Mouse (Mus musculus) liver, embryonic 11.5 days (tissue): ENCODE results near the gene Sptbn1. TPM values are rescaled to one million over a fixed set of nuclear protein-coding genes. Genes with fewer than 3 reads are reported as not detected.
A peak's percentile ranks its signal among the peaks of the same experiment; 100 is the strongest.

ENCODE experiments used
- ATAC-seq: fragments of 200-750 bp; cut with Nextera tagmentation; replicated peaks from 2 replicates; pipeline ENCODE4 v1.8.0; 2017; ENCODE audit warnings: moderate number of reproducible peaks, mild to moderate bottlenecking, moderate TSS enrichment, moderate library complexity; ENCODE audit not compliant: low FRiP score
- DNase-seq: peaks from one replicate; pipeline ENCODE4 v3.0.0-alpha.2; 2017; ENCODE audit warnings: low spot score
- H3K27ac ChIP-seq: fragments of 300-500 bp; sonication (generic); 2 replicates; pipeline ENCODE4 v1.5.1; 2014; ENCODE audit warnings: mild to moderate bottlenecking, low read depth, low read length, control low read depth
- H3K27me3 ChIP-seq: fragments of 300-500 bp; sonication (generic); replicated peaks from 2 replicates; pipeline ENCODE4 v1.6.1; 2014; ENCODE audit warnings: low read length, mixed read lengths; ENCODE audit not compliant: control insufficient read depth, insufficient read depth
- H3K36me3 ChIP-seq: fragments of 300-500 bp; sonication (generic); 2 replicates; pipeline ENCODE4 v1.6.1; 2014; ENCODE audit warnings: mild to moderate bottlenecking, low read length, moderate library complexity, mixed read lengths; ENCODE audit not compliant: control insufficient read depth, insufficient read depth
- H3K4me1 ChIP-seq: fragments of 300-500 bp; sonication (generic); replicated peaks from 2 replicates; pipeline ENCODE4 v1.6.1; 2014; ENCODE audit warnings: low read length, mixed read lengths; ENCODE audit not compliant: control insufficient read depth, insufficient read depth
- H3K4me2 ChIP-seq: fragments of 300-500 bp; sonication (generic); 2 replicates; pipeline ENCODE4 v1.6.1; 2014; ENCODE audit warnings: mild to moderate bottlenecking, control low read depth, moderate library complexity
- H3K4me3 ChIP-seq: fragments of 300-500 bp; sonication (generic); 2 replicates; pipeline ENCODE4 v1.5.1; 2014; ENCODE audit warnings: low read depth, low read length, control low read depth
- H3K9ac ChIP-seq: fragments of 300-500 bp; sonication (generic); 2 replicates; pipeline ENCODE4 v1.6.1; 2014; ENCODE audit warnings: low read depth, low read length, control low read depth
- H3K9me3 ChIP-seq: fragments of 300-500 bp; sonication (generic); 2 replicates; pipeline ENCODE4 v1.6.1; 2016; ENCODE audit warnings: low read length, inconsistent platforms, mixed read lengths; ENCODE audit not compliant: control insufficient read depth
- WGBS: fragments of 180-500 bp; shearing (Covaris S2); extraction: QIAGEN DNeasy Blood & Tissue Kit; methylation state at CpG from one replicate; pipeline ENCODE4 v1.1.7; 2014; 5-methylcytosine and 5-hydroxymethylcytosine counted together
- polyA plus RNA-seq: library from polyadenylated mRNA; unstranded; fragments of >200 nt; fragmentation: Nextera tagmentation; extraction: Ambion mirVana; gene quantifications from 2 replicates; pipeline ENCODE4 v1.2.1, GENCODE M21; 2014

The Sptbn1 gene
- polyA plus RNA-seq, 1 experiment from 2014 or later = 45.8 TPM

DNA sequence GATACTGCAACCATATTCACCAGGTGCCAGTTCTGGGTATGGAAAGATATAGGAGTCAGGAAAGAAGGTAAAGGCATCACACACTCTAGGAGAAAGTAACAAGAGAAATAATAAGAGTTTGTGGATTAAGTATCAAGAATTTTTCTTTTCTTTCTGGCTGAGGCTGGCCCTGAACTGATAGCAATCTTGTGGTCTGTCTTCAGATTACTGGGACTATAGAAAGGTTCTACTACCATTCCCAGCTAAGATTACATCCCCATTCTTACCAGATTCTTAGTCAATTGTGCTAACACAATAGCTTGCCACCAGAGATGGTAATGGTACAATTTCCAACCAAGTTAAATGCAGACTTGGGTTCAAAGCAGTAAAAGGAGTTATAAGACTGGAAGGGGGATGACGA lies 104.1 kb downstream of the Sptbn1 start:
- H3K4me1 ChIP-seq = peaks cover 59% of the 10 kb centered on the region
- WGBS = 69% methylated on average over 1 of the region's 1 CpGs

DNA sequence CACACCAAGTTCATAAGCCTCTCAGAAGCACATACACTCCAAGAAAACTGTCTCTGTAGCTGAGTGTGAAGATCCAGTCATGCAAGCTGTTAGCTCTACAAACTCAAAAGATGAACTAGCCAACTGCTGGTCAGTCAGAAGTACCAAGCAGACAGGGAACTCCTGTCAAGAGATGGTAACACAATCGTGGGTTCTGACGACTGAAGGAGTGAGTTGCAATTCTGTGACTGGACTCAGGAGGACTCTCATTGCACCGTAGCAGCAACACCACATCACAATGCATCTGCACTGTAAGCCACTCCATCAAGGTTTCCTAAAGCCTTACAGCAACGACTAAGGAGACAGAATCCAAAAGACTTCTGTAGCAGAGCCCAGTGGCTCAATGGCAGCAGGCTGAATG lies 104.9 kb downstream of the Sptbn1 start:
- Histone ChIP-seq H3K9me3 (no peaks in the 10 kb centered on the region), H3K27ac (no peak overlapping the region), H3K27me3 (no peaks in the 10 kb centered on the region), H3K4me1 (peaks cover 67% of the 10 kb centered on the region), H3K4me3 (no peak overlapping the region), H3K36me3 (peaks cover 2% of the 10 kb centered on the region; the same call in 1 of the 2 replicates), H3K9ac (no peak overlapping the region), H3K4me2 (no peak overlapping the region)
- no peak for ATAC-seq
- 50% methylated on average over 4 of the region's 4 CpGs for WGBS
- no peak for DNase-seq

More for the DNA sequence above, 104.1 kb downstream of the Sptbn1 start:
- no peak for ATAC-seq
- no peaks in the 10 kb centered on the region for H3K9me3 ChIP-seq
- no peak overlapping the region for H3K27ac ChIP-seq
- H3K27me3 ChIP-seq = no peaks in the 10 kb centered on the region
- no peak overlapping the region for H3K4me2 ChIP-seq
- 0 out of 2 replicates have a peak, but pooled peaks cover 2% of the 10 kb centered on the region for H3K36me3 ChIP-seq
- no peak overlapping the region for H3K9ac ChIP-seq
- H3K4me3 ChIP-seq = no peak overlapping the region
- no peak for DNase-seq

DNA sequence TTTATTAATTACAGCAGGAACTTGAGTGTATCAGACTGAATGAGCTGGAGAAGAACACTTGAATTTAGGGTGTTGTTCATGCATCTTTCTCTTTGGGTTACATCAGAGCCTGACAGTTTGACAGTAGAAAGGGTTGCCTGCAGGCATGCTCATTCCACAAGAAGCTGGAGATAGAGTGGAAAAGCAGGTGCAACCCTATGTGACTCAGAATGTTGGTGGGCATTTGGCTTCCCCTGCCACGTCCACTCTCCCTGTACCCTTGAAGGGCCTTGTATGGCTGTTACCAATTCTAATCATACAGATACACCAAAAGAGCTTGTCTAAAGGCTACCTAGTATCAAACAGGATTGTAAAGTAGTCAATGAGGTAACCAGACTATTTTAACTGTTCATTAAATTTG lies 106.2 kb downstream of the Sptbn1 start:
- DNase-seq (no peak), ATAC-seq (no peak)
- no peak overlapping the region for H3K4me2 ChIP-seq
- no peak overlapping the region for H3K9ac ChIP-seq
- WGBS = 78% methylated on average over 1 of the region's 1 CpGs
- H3K36me3 ChIP-seq = peaks cover 2% of the 10 kb centered on the region; the same call in 1 of the 2 replicates
- H3K27ac ChIP-seq = no peak overlapping the region; the same call in 1 of the 2 replicates
- peaks cover 59% of the 10 kb centered on the region for H3K4me1 ChIP-seq
- no peak overlapping the region for H3K4me3 ChIP-seq
- H3K9me3 ChIP-seq = no peaks in the 10 kb centered on the region
- no peaks in the 10 kb centered on the region for H3K27me3 ChIP-seq

DNA sequence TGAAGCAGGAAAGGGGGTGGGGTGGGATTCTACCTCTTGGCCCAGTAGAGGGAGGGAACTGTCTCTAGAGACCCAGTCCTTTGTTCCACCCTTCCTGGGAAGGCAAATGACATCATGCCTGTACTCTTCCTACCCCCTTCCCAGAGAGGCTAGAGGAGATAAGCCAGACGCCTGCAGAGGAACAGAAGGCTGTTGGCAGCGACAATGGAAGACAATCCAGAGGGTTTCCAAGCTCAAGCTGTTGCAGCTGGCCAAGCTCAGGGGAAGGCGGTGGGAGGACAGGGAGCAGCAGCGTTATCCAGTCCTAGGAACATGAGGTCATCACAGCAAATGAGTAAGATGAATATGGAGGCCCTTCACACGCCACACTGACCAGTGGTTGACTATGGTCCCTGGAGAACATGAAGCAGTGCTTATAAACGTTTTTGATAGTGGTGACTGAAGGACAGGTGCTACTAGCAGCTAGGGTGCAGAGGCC lies 106.8 kb downstream of the Sptbn1 start:
- DNase-seq (peak; percentile 47), ATAC-seq (peak; percentile 66)
- 33% methylated on average over 6 of the region's 6 CpGs for WGBS
- H3K4me3 ChIP-seq = no peak overlapping the region
- peak overlapping the region; percentile 41; the same call in 1 of the 2 replicates for H3K27ac ChIP-seq
- H3K4me2 ChIP-seq = no peak overlapping the region
- H3K27me3 ChIP-seq = no peaks in the 10 kb centered on the region
- peaks cover 54% of the 10 kb centered on the region for H3K4me1 ChIP-seq
- no peaks in the 10 kb centered on the region for H3K9me3 ChIP-seq
- H3K36me3 ChIP-seq = peaks cover 2% of the 10 kb centered on the region; the same call in 1 of the 2 replicates
- H3K9ac ChIP-seq = no peak overlapping the region

DNA sequence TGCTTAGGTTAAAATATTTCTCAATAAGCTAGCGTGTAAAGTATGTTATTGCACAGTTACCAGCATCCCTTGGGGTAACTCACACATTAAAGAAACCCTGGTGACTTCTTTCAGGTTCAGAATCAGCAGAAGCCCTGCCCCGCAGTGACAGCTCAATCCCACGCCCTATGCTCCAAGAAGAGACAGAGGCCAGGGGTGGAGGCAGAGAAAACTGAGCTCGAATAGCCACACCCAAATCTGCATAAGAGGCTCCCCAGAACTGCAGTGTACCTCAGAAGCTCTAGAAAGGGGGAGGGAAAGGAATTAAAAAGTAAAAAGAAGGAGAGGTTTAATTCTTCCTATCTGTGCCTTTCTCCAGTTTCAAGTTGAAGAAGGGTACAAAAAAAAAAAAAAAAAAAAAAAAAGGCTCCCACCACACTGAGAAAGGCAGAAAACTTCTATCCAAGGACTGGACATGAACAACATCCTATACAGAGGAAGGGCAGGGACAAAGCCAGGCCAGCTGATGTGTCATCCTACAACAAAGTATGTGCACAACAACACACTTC lies 107.3 kb downstream of the Sptbn1 start:
- H3K27me3 ChIP-seq = no peaks in the 10 kb centered on the region
- no peak overlapping the region for H3K4me2 ChIP-seq
- ATAC-seq (peak; percentile 80), DNase-seq (no peak)
- H3K9ac ChIP-seq = no peak overlapping the region
- H3K27ac ChIP-seq = peak overlapping the region; percentile 41; the same call in 1 of the 2 replicates
- H3K4me3 ChIP-seq = no peak overlapping the region
- 45% methylated on average over 4 of the region's 4 CpGs for WGBS
- peaks cover 2% of the 10 kb centered on the region; the same call in 1 of the 2 replicates for H3K36me3 ChIP-seq
- H3K9me3 ChIP-seq = no peaks in the 10 kb centered on the region
- peaks cover 49% of the 10 kb centered on the region for H3K4me1 ChIP-seq

DNA sequence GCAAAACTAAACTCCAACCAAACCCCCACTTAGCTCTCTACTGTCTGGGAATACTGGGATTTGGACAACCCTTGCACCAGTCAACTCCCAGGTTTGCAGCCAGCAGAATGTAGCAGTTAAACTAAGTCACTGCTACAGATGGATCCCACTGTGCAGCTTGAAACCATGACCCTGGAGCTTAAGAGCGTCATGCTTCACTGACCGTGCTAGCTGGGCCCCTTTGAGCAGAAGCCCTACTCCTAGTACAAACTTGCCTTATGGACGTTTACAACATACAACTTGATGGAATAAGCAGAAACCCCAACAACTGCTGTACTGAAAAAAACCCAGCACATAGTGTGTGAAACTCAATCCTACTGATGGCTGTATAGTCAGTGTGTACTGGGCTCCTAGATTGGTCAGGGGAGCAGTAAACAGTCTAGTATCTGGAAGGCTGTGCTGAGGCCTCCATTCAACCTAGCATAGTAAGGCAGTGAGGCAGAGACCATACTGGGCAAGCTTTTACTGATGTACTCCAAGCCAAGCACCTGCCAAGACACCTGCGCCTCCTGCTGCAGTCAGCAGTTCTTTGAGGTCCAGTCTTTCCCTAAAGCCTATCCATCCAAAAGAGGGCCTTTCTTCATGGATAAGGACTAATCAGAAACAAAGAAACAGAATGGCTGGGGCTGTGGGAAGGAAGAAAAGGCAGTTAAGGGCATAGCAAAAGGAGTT lies 108.3 kb downstream of the Sptbn1 start:
- no peaks in the 10 kb centered on the region for H3K9me3 ChIP-seq
- H3K36me3 ChIP-seq = peaks cover 2% of the 10 kb centered on the region; the same call in 1 of the 2 replicates
- H3K27ac ChIP-seq = no peak overlapping the region
- ATAC-seq (no peak), DNase-seq (no peak)
- no peak overlapping the region for H3K4me3 ChIP-seq
- no peak overlapping the region for H3K4me2 ChIP-seq
- 93% methylated on average over 4 of the region's 4 CpGs for WGBS
- H3K4me1 ChIP-seq = peaks cover 46% of the 10 kb centered on the region
- H3K27me3 ChIP-seq = no peaks in the 10 kb centered on the region
- H3K9ac ChIP-seq = no peak overlapping the region

DNA sequence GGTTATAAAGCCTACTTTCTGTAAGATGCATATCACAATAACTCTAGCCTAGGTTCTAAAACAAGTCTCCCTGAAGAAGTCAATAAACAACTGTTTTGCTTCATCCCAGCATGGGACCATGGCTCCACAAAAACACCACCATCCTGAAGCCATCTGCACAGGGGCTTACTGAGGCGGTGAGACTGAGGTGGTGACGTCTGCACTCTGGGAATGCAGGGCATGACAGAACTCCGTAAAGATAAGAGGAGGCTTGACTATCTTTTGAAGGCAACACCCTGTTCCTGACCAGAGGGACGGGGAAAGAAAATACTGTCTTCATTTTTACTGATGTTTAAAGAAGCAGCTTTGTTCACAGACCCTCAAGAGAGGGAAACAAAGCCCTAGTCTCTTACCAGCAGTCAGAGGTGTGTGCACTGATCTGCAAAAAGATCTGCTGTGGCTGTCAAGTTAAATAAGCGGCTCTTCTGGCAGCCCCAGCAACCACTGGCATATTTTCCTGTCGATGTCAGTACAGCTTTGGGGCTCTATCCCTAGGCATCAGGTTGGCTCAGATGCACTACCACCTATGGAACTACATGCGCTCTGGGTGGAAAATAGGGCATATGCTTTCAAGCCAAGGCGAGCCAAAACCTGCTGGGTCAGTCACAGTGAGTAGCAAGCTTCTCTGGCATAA lies 109.8 kb downstream of the Sptbn1 start:
- no peak overlapping the region for H3K4me3 ChIP-seq
- 33% methylated on average over 8 of the region's 8 CpGs for WGBS
- H3K27me3 ChIP-seq = no peaks in the 10 kb centered on the region
- H3K36me3 ChIP-seq = peaks cover 8% of the 10 kb centered on the region
- peak overlapping the region; percentile 50; the same call in 1 of the 2 replicates for H3K27ac ChIP-seq
- ATAC-seq (peak; percentile 87), DNase-seq (no peak)
- H3K4me2 ChIP-seq = peak overlapping the region; percentile 55
- peaks cover 42% of the 10 kb centered on the region for H3K4me1 ChIP-seq
- H3K9me3 ChIP-seq = no peaks in the 10 kb centered on the region
- H3K9ac ChIP-seq = 0 out of 2 replicates have a peak overlapping the region, but pooled peaks have one; percentile 17

DNA sequence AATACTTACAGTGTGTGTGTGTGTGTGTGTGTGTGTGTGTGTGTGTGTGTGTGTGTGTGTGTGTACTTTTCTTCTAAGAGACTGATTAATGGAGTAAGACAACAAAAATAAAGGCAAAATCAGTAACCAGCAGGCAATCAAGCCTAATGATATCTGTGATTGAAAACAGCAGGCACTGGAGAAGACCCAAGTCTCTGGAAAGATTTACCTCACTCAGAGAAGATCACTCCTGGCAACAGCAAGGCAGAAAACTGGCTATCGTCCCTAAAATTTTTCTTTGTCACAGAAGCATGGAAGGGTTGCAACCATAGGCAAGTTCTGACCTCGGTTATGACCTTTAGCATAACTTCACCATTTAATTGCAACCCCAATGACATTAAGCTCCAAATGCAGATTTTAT lies 112.1 kb downstream of the Sptbn1 start:
- ATAC-seq = no peak
- Histone ChIP-seq H3K9me3 (no peaks in the 10 kb centered on the region), H3K4me1 (peaks cover 31% of the 10 kb centered on the region), H3K27me3 (no peaks in the 10 kb centered on the region), H3K4me3 (no peak overlapping the region), H3K36me3 (peaks cover 8% of the 10 kb centered on the region), H3K4me2 (no peak overlapping the region), H3K9ac (no peak overlapping the region), H3K27ac (no peak overlapping the region)
- no peak for DNase-seq
- 76% methylated on average over 2 of the region's 2 CpGs for WGBS
